Mouse (Mus musculus) CH12.LX (cell line): ENCODE results near the gene Zfp458. TPM values are rescaled to one million over a fixed set of nuclear protein-coding genes. Genes with fewer than 3 reads are reported as not detected.

ENCODE experiments used
- DNase-seq: peaks from one replicate; pipeline ENCODE4 v3.0.0-alpha.2; 2013; ENCODE audit errors: extremely low read depth
- H3K27ac ChIP-seq: 2 replicates; pipeline ENCODE4 v1.5.1; 2012; ENCODE audit warnings: low read depth, mild to moderate bottlenecking, control low read depth, moderate library complexity; ENCODE audit not compliant: insufficient read depth
- H3K27me3 ChIP-seq: replicated peaks from 2 replicates; pipeline ENCODE3; 2012; ENCODE audit warnings: inconsistent platforms
- H3K36me3 ChIP-seq, 2 experiments: replicated peaks in 1 of 2; 2 replicates each; pipeline versions ENCODE3 to v1.6.1; 2012; ENCODE audit warnings: inconsistent platforms in 1 of 2, low read length in 1 of 2, mild to moderate bottlenecking in 1 of 2, mixed read lengths in 1 of 2, moderate library complexity in 1 of 2; ENCODE audit not compliant: control insufficient read depth in 1 of 2, insufficient read depth in 1 of 2
- H3K4me1 ChIP-seq, 2 experiments: 2 replicates each; pipeline ENCODE4 v1.6.1; 2012; ENCODE audit warnings: inconsistent platforms in 1 of 2, moderate library complexity in 1 of 2; ENCODE audit not compliant: insufficient read depth in 2 of 2, control insufficient read depth in 1 of 2
- H3K4me2 ChIP-seq: 2 replicates; pipeline ENCODE4 v1.6.1; 2012; ENCODE audit warnings: low read depth, mild to moderate bottlenecking, control low read depth; ENCODE audit not compliant: poor library complexity, insufficient read depth, severe bottlenecking
- H3K4me3 ChIP-seq, 3 experiments: fragments of 150-350 bp in 1 of 3; sonication (generic) in 1 of 3; replicated peaks in 1 of 3; 2 replicates each; pipeline versions ENCODE3 to v1.5.1; 2011 to 2012; ENCODE audit warnings: low read depth in 2 of 3, low read length in 2 of 3, mild to moderate bottlenecking in 2 of 3, moderate library complexity in 2 of 3, control low read depth in 1 of 3, improper control_type of control experiment in 1 of 3, inconsistent platforms in 1 of 3, mixed read lengths in 1 of 3; ENCODE audit not compliant: poor library complexity in 1 of 3
- H3K79me2 ChIP-seq: replicated peaks from 2 replicates; pipeline ENCODE4 v1.6.1; 2012; ENCODE audit warnings: mild to moderate bottlenecking, moderate library complexity; ENCODE audit not compliant: control insufficient read depth, poor library complexity, insufficient read depth, severe bottlenecking; ENCODE audit errors: extremely low read depth
- H3K9ac ChIP-seq: 2 replicates; pipeline ENCODE4 v1.6.1; 2012; ENCODE audit warnings: low read depth, mild to moderate bottlenecking, control low read depth, moderate library complexity; ENCODE audit not compliant: insufficient read depth
- H3K9me3 ChIP-seq: replicated peaks from 2 replicates; pipeline ENCODE3; 2012; ENCODE audit warnings: low read length, inconsistent platforms, mixed read lengths
- BHLHE40 ChIP-seq: IDR thresholded peaks from 2 replicates; pipeline ENCODE4 v1.6.1; 2011; ENCODE audit warnings: mild to moderate bottlenecking, low read depth, low read length, improper control_type of control experiment
- CTCF ChIP-seq, 2 experiments: IDR thresholded peaks in 1 of 2; conservative IDR thresholded peaks in 1 of 2; 2 replicates each; pipeline ENCODE4 v1.5.1; 2011 to 2012; ENCODE audit warnings: low read depth in 2 of 2, low read length in 2 of 2, improper control_type of control experiment in 1 of 2, inconsistent platforms in 1 of 2, mild to moderate bottlenecking in 1 of 2, moderate library complexity in 1 of 2
- E2F4 ChIP-seq: IDR thresholded peaks from 2 replicates; pipeline ENCODE4 v1.6.1; 2011; ENCODE audit warnings: low read depth, low read length, improper control_type of control experiment; ENCODE audit not compliant: insufficient replicate concordance
- ELF1 ChIP-seq: IDR thresholded peaks from 2 replicates; pipeline ENCODE4 v1.6.1; 2014; ENCODE audit warnings: low read depth, mild to moderate bottlenecking, inconsistent platforms, low read length, improper control_type of control experiment
- ETS1 ChIP-seq: conservative IDR thresholded peaks from 2 replicates; pipeline ENCODE4 v1.6.1; 2012; ENCODE audit warnings: low read depth, mild to moderate bottlenecking, inconsistent platforms, low read length, improper control_type of control experiment, moderate library complexity
- HCFC1 ChIP-seq: IDR thresholded peaks from 2 replicates; pipeline ENCODE4 v1.6.1; 2012; ENCODE audit warnings: low read depth, mild to moderate bottlenecking, inconsistent platforms, low read length, improper control_type of control experiment
- IRF4 ChIP-seq: IDR thresholded peaks from 2 replicates; pipeline ENCODE4 v1.6.1; 2014; ENCODE audit warnings: low read depth, mild to moderate bottlenecking, inconsistent platforms, low read length, improper control_type of control experiment
- JUN ChIP-seq: IDR thresholded peaks from 2 replicates; pipeline ENCODE4 v1.6.1; 2011; ENCODE audit warnings: low read depth, mild to moderate bottlenecking, low read length, improper control_type of control experiment, moderate library complexity; ENCODE audit not compliant: insufficient read depth
- JUND ChIP-seq: conservative IDR thresholded peaks from 2 replicates; pipeline ENCODE4 v1.6.1; 2011; ENCODE audit warnings: low read depth, low read length, improper control_type of control experiment
- MAFK ChIP-seq: IDR thresholded peaks from 2 replicates; pipeline ENCODE4 v1.6.1; 2011; ENCODE audit warnings: low read length, improper control_type of control experiment; ENCODE audit not compliant: insufficient replicate concordance
- MAX ChIP-seq: IDR thresholded peaks from 2 replicates; pipeline ENCODE4 v1.6.1; 2011; ENCODE audit warnings: low read length, improper control_type of control experiment
- MEF2A ChIP-seq: IDR thresholded peaks from 2 replicates; pipeline ENCODE4 v1.6.1; 2014; ENCODE audit warnings: low read depth, mild to moderate bottlenecking, inconsistent platforms, low read length, improper control_type of control experiment, borderline replicate concordance
- MYC ChIP-seq: IDR thresholded peaks from 2 replicates; pipeline ENCODE4 v1.6.1; 2011; ENCODE audit warnings: low read depth, mild to moderate bottlenecking, improper control_type of control experiment, low read length
- NRF1 ChIP-seq: IDR thresholded peaks from 2 replicates; pipeline ENCODE4 v1.6.1; 2014; ENCODE audit warnings: low read depth, mild to moderate bottlenecking, inconsistent platforms, low read length, improper control_type of control experiment, moderate library complexity
- PAX5 ChIP-seq: IDR thresholded peaks from 2 replicates; pipeline ENCODE4 v1.6.1; 2012; ENCODE audit warnings: low read length, inconsistent platforms, mixed read lengths
- POLR2AphosphoS2 ChIP-seq: IDR thresholded peaks from 2 replicates; pipeline ENCODE4 v1.6.1; 2011; ENCODE audit warnings: low read depth, low read length, improper control_type of control experiment
- RAD21 ChIP-seq: IDR thresholded peaks from 2 replicates; pipeline ENCODE4 v1.6.1; 2011; ENCODE audit warnings: low read depth, mild to moderate bottlenecking, low read length, improper control_type of control experiment, moderate library complexity
- RCOR1 ChIP-seq: conservative IDR thresholded peaks from 2 replicates; pipeline ENCODE4 v1.6.1; 2012; ENCODE audit warnings: low read depth, mild to moderate bottlenecking, inconsistent platforms, low read length, improper control_type of control experiment
- SMC3 ChIP-seq: IDR thresholded peaks from 2 replicates; pipeline ENCODE4 v1.6.1; 2011; ENCODE audit warnings: low read depth, low read length, improper control_type of control experiment
- TBP ChIP-seq: conservative IDR thresholded peaks from 2 replicates; pipeline ENCODE4 v1.6.1; 2011; ENCODE audit warnings: low read depth, low read length, improper control_type of control experiment
- UBTF ChIP-seq: IDR thresholded peaks from 2 replicates; pipeline ENCODE4 v1.6.1; 2012; ENCODE audit warnings: low read depth, mild to moderate bottlenecking, inconsistent platforms, low read length, improper control_type of control experiment, moderate library complexity
- USF2 ChIP-seq: conservative IDR thresholded peaks from 2 replicates; pipeline ENCODE4 v1.6.1; 2011; ENCODE audit warnings: low read depth, low read length, improper control_type of control experiment
- ZKSCAN1 ChIP-seq: IDR thresholded peaks from 2 replicates; pipeline ENCODE4 v1.6.1; 2012; ENCODE audit warnings: low read depth, inconsistent platforms, low read length, improper control_type of control experiment, borderline replicate concordance
- ZMIZ1 ChIP-seq: IDR thresholded peaks from 2 replicates; pipeline ENCODE4 v1.6.1; 2012; ENCODE audit warnings: low read depth, mild to moderate bottlenecking, inconsistent platforms, low read length, improper control_type of control experiment
- ZNF384 ChIP-seq: IDR thresholded peaks from 2 replicates; pipeline ENCODE4 v1.6.1; 2012; ENCODE audit warnings: low read depth, low read length, improper control_type of control experiment, inconsistent platforms
- dilution Hi-C: fragments of 300-500 bp; cut with MboI; formaldehyde crosslinking; loops from 2 replicates; pipeline ENCODE4 v1.14.3; 2020; ENCODE audit warnings: low sequenced_read_pairs; ENCODE audit not compliant: extremely low pct_unique_long_range_greater_than_20kb, extremely low pct_ligation_motif_present
- in situ Hi-C: fragments of 300-500 bp; cut with MboI; formaldehyde crosslinking; loops from 3 replicates; pipeline ENCODE4 v1.14.3; 2019; ENCODE audit warnings: low sequenced_read_pairs, low pct_ligation_motif_present, low pct_unique_long_range_greater_than_20kb, mixed read lengths
- polyA plus RNA-seq: library from polyadenylated mRNA; unstranded; fragments of >175 nt; gene quantifications from 2 replicates; pipeline ENCODE4 v1.2.1, GENCODE M21; 2012; ENCODE audit warnings: low read depth; ENCODE audit not compliant: insufficient read length
- total RNA-seq, 2 experiments: library from RNA; depleted of rRNA; stranded (reverse); fragments of 300-350 nt in 1 of 2; fragments of >200 nt in 1 of 2; gene quantifications; 2 replicates each; pipeline ENCODE4 v1.2.3; 2012 to 2014

Gene Zfp458
- 1.6 and 2.3 TPM in 2 replicates for total RNA-seq (2012; rRNA removed)
- total RNA-seq (2014; rRNA removed), result 3.2 and 3.3 TPM in 2 replicates
- polyA plus RNA-seq, result 1.6 and 2.4 TPM in 2 replicates

DNA sequence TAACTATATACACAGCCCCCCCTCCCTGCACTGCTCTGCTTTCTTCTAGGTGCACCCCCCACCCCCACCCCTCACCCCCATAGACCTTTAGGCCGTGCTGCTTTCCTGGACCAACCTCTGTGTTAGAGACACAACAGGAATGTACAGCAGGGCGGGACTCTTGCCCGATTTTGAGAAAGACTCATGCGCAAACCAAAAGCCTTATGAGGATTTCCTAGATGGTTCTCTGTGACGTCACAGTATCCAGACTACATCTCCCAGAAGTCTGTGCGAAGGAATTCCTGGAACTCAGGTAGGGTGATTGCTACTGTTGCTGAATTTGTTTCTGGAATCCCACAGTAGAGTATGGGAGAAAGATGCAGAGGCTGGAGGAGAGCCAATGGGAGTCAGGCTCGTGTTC, at the start of gene Zfp458:
Gene Zfp458, minus strand, starts transcription at position 153 of the 400 bp plus-strand sequence.
- no peaks in the 10 kb centered on the region for H3K36me3 ChIP-seq
- H3K4me2 ChIP-seq, result no peak within 1 kb of the TSS
- no peak within 1 kb of the TSS for H3K4me3 ChIP-seq
- in situ Hi-C loops, result no loop called here
- no peaks in the 10 kb centered on the region for H3K9me3 ChIP-seq
- H3K4me1 ChIP-seq, result no peaks in the 10 kb centered on the region
- no peaks in the 10 kb centered on the region for H3K27me3 ChIP-seq
- H3K79me2 ChIP-seq, result no peaks in the 10 kb centered on the region
- H3K9ac ChIP-seq, result no peak within 1 kb of the TSS
- TF ChIP-seq JUND (no peak), SMC3 (no peak), MAX (no peak), MYC (no peak), HCFC1 (no peak), TBP (no peak), ZNF384 (no peak), MEF2A (no peak), PAX5 (no peak), USF2 (no peak), CTCF (conservative IDR thresholded peaks at IDR 0.05 in 1 of 2, IDR thresholded peaks at IDR 0.05 in 1 of 2; ENCODE audit: low read depth in 2 of 2, low read length in 2 of 2) (no peak), MAFK (no peak), RAD21 (no peak), ETS1 (no peak), ZMIZ1 (no peak), NRF1 (no peak), RCOR1 (no peak), JUN (no peak), UBTF (no peak)
- no peak for DNase-seq
- dilution Hi-C loops, result no loop called here
- H3K27ac ChIP-seq, result no peak within 1 kb of the TSS

DNA sequence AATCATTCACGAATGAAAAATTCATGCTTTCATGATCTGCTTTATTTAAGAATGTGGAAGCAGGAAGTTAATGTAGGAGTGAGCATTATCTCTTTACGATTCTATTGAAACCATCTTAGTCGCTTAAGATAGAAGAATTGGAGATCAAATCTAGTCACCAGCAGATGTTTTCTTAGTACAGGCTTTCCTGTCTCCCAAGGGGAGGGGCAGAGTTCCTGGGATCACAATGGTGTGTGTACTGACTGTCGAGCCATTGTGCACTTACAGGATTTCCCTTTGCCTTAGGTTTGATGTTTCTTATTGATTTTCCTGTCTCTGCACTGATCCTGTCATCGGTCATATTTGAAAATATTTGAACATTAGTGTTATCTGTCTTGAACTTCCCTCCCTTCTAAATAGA, 28.5 kb upstream of the Zfp458 start:
- Histone ChIP-seq H3K9ac (peak overlapping the region; percentile 29; the same call in 1 of the 2 replicates), H3K79me2 (0 out of 2 replicates have a peak, but pooled peaks cover 2% of the 10 kb centered on the region), H3K27me3 (no peaks in the 10 kb centered on the region), H3K4me2 (peak overlapping the region; percentile 77; the same call in 1 of the 2 replicates), H3K36me3 (peaks cover 0 to 6% of the 10 kb centered on the region in 2 experiments), H3K4me3 (peak overlapping the region in 2 of 3 experiments; percentile 85 to 88), H3K4me1 (peaks cover 0 to 9% of the 10 kb centered on the region in 2 experiments; a peak in 2 of 4 replicates), H3K9me3 (no peaks in the 10 kb centered on the region), H3K27ac (no peak overlapping the region)
- no peak for DNase-seq
- dilution Hi-C loops, result no loop called here
- in situ Hi-C loops, result no loop called here
- no peak for TF ChIP-seq POLR2AphosphoS2
- TF ChIP-seq E2F4, result no peak
- no peak for TF ChIP-seq UBTF
- TF ChIP-seq MEF2A, result no peak
- no peak for TF ChIP-seq ELF1
- no peak for TF ChIP-seq ZKSCAN1
- no peak for TF ChIP-seq BHLHE40
- no peak for TF ChIP-seq ZNF384
- TF ChIP-seq MYC, result no peak
- TF ChIP-seq JUND, result no peak
- no peak for TF ChIP-seq IRF4
- no peak for TF ChIP-seq SMC3
- TF ChIP-seq PAX5, result no peak
- TF ChIP-seq NRF1, result no peak
- TF ChIP-seq HCFC1, result no peak
